Mouse (Mus musculus) spleen, adult 2 months (tissue): ENCODE measurements at regions not wholly inside any gene's neighbourhood (a gene's known extent, or its start where the extent isn't known, plus 50 kb on each side); places are given as distances from the start of the nearest gene placed in this dataset.

Experiments used
- DNase-seq, 2 experiments: peaks; one replicate each; pipeline versions ENCODE4 v3.0.0 to v3.0.0-alpha.2; 2012 to 2021; ENCODE audit warnings: low spot score in 2 of 2, low read depth in 1 of 2
- H3K27ac ChIP-seq: fragments of 200-500 bp; 2 replicates; pipeline ENCODE4 v1.5.1; 2012; ENCODE audit warnings: low read length, inconsistent platforms; ENCODE audit not compliant: insufficient read depth
- H3K27me3 ChIP-seq: fragments of 200-500 bp; 2 replicates; pipeline ENCODE4 v1.6.1; 2012; ENCODE audit warnings: mild to moderate bottlenecking, moderate library complexity, low read length, inconsistent platforms; ENCODE audit not compliant: control insufficient read depth, insufficient read depth
- H3K36me3 ChIP-seq: fragments of 200-500 bp; 2 replicates; pipeline ENCODE4 v1.6.1; 2012; ENCODE audit warnings: mild to moderate bottlenecking, low read length, inconsistent platforms; ENCODE audit not compliant: control insufficient read depth, insufficient read depth
- H3K4me1 ChIP-seq: fragments of 200-500 bp; 2 replicates; pipeline ENCODE4 v1.6.1; 2011; ENCODE audit warnings: inconsistent platforms; ENCODE audit not compliant: control insufficient read depth, insufficient read depth, insufficient read length
- H3K4me3 ChIP-seq: fragments of 200-500 bp; 2 replicates; pipeline ENCODE4 v1.5.1; 2011; ENCODE audit warnings: mild to moderate bottlenecking, inconsistent platforms; ENCODE audit not compliant: insufficient read depth, insufficient read length; ENCODE audit errors: extremely low read depth
- CTCF ChIP-seq: fragments of 200-500 bp; IDR thresholded peaks from 2 replicates; pipeline ENCODE4 v1.5.1; 2011; ENCODE audit warnings: mild to moderate bottlenecking, inconsistent platforms; ENCODE audit not compliant: insufficient read depth, insufficient read length, insufficient replicate concordance; ENCODE audit errors: extremely low read depth
- POLR2A ChIP-seq: fragments of 200-500 bp; IDR thresholded peaks from 2 replicates; pipeline ENCODE4 v1.6.1; 2011; ENCODE audit warnings: low read depth, low read length, inconsistent platforms
- WGBS: fragments of 180-500 bp; shearing (Covaris S2); methylation state at CpG from one replicate; pipeline ENCODE4 v1.1.7; 2018; 5-methylcytosine and 5-hydroxymethylcytosine counted together

GRCm38 (mm10) chr6:103381930-103382329 lies 128.5 kb upstream of the Chl1 start:
- Histone ChIP-seq H3K4me3 (no peak overlapping the region), H3K27me3 (no peaks in the 10 kb centered on the region), H3K36me3 (no peaks in the 10 kb centered on the region), H3K4me1 (no peaks in the 10 kb centered on the region), H3K27ac (no peak overlapping the region)
- no peak for DNase-seq
- WGBS = 83% methylated on average over 2 of the region's 2 CpGs
- TF ChIP-seq CTCF (no peak), POLR2A (no peak)

GRCm38 (mm10) chr6:103386591-103386990 lies 123.8 kb upstream of the Chl1 start:
- no peak overlapping the region for H3K4me3 ChIP-seq
- no peak overlapping the region for H3K27ac ChIP-seq
- 92% methylated on average over 4 of the region's 4 CpGs for WGBS
- no peak for DNase-seq
- H3K4me1 ChIP-seq = no peaks in the 10 kb centered on the region
- TF ChIP-seq POLR2A (no peak), CTCF (no peak)
- no peaks in the 10 kb centered on the region for H3K36me3 ChIP-seq
- H3K27me3 ChIP-seq = no peaks in the 10 kb centered on the region

GRCm38 (mm10) chr6:103405961-103406360 lies 104.4 kb upstream of the Chl1 start:
- Histone ChIP-seq H3K4me3 (no peak overlapping the region), H3K27ac (no peak overlapping the region), H3K4me1 (no peaks in the 10 kb centered on the region), H3K27me3 (no peaks in the 10 kb centered on the region), H3K36me3 (no peaks in the 10 kb centered on the region)
- no peak for DNase-seq
- no peak for TF ChIP-seq POLR2A
- no peak for TF ChIP-seq CTCF

GRCm38 (mm10) chr6:103414888-103415287 lies 95.5 kb upstream of the Chl1 start:
- Histone ChIP-seq H3K4me3 (no peak overlapping the region), H3K4me1 (no peaks in the 10 kb centered on the region), H3K36me3 (no peaks in the 10 kb centered on the region), H3K27ac (no peak overlapping the region), H3K27me3 (no peaks in the 10 kb centered on the region)
- TF ChIP-seq CTCF = no peak
- TF ChIP-seq POLR2A = no peak
- WGBS = 89% methylated on average over 2 of the region's 2 CpGs
- DNase-seq = no peak

- Histone ChIP-seq H3K27me3 (no peaks in the 10 kb centered on the region), H3K4me3 (no peak overlapping the region), H3K27ac (no peak overlapping the region), H3K4me1 (no peaks in the 10 kb centered on the region), H3K36me3 (no peaks in the 10 kb centered on the region)
- DNase-seq = no peak
- TF ChIP-seq POLR2A = no peak
- no peak for TF ChIP-seq CTCF
- WGBS = 59% methylated on average over 1 of the region's 1 CpGs
Observed at GRCm38 (mm10) chr6:103421013-103421933, 89.1 kb upstream of the Chl1 start.

- Histone ChIP-seq H3K27ac (no peak overlapping the region), H3K27me3 (no peaks in the 10 kb centered on the region), H3K36me3 (no peaks in the 10 kb centered on the region), H3K4me3 (no peak overlapping the region), H3K4me1 (no peaks in the 10 kb centered on the region)
- TF ChIP-seq POLR2A = no peak
- no peak for TF ChIP-seq CTCF
- 81% methylated on average over 5 of the region's 5 CpGs for WGBS
- DNase-seq = no peak
Observed at GRCm38 (mm10) chr6:103430933-103431594, 79.3 kb upstream of the Chl1 start.

- no peaks in the 10 kb centered on the region for H3K27me3 ChIP-seq
- no peak overlapping the region for H3K27ac ChIP-seq
- DNase-seq = no peak
- WGBS = 90% methylated on average over 5 of the region's 5 CpGs
- TF ChIP-seq CTCF (no peak), POLR2A (no peak)
- no peak overlapping the region for H3K4me3 ChIP-seq
- no peaks in the 10 kb centered on the region for H3K4me1 ChIP-seq
- H3K36me3 ChIP-seq = no peaks in the 10 kb centered on the region
Observed at GRCm38 (mm10) chr6:103431595-103431957, 78.8 kb upstream of the Chl1 start.
